Mouse (Mus musculus): ENCODE measurements around the gene Ttc36. TPM values are rescaled to one million over a fixed set of nuclear protein-coding genes. Genes with fewer than 3 reads are reported as not detected.

Ttc36 gene
- polyA plus RNA-seq, 1 experiment from 2014 or later = 9.2 TPM

- WGBS = 97% methylated on average over 11 of the region's 11 CpGs
- Histone ChIP-seq H3K4me2 (replicated peaks; ENCODE audit: low read depth) (no peak overlapping the region), H3K36me3 (ENCODE audit: control insufficient read depth, insufficient read depth, low read length) (peaks cover 54% of the 10 kb centered on the region), H3K4me1 (replicated peaks; ENCODE audit: control insufficient read depth, insufficient read depth) (no peaks in the 10 kb centered on the region), H3K9me3 (ENCODE audit: control insufficient read depth, low read length) (no peaks in the 10 kb centered on the region), H3K27ac (replicated peaks) (no peak overlapping the region), H3K9ac (ENCODE audit: low read length) (no peak overlapping the region), H3K4me3 (ENCODE audit: low read depth, low read length) (no peak overlapping the region), H3K27me3 (ENCODE audit: control insufficient read depth, insufficient read depth, low read length) (no peaks in the 10 kb centered on the region)
- DNase-seq (ENCODE audit: low spot score) = no peak
- no peak for ATAC-seq (ENCODE audit: low FRiP score, low TSS enrichment)
- no peak for TF ChIP-seq CTCF (IDR thresholded peaks at IDR 0.05; ENCODE audit: low read depth)
- no peak for TF ChIP-seq EP300 (optimal IDR thresholded peaks at IDR 0.05)
Observed at GRCm38 (mm10) chr9:44828944-44829343, 26.1 kb upstream of the Ttc36 start.

- peaks cover 59% of the 10 kb centered on the region for H3K36me3 ChIP-seq (ENCODE audit: control insufficient read depth, insufficient read depth, low read length)
- no peak overlapping the region for H3K4me3 ChIP-seq (ENCODE audit: low read depth, low read length)
- DNase-seq (ENCODE audit: low spot score) (no peak), ATAC-seq (ENCODE audit: low FRiP score, low TSS enrichment) (no peak)
- no peaks in the 10 kb centered on the region for H3K9me3 ChIP-seq (ENCODE audit: control insufficient read depth, low read length)
- no peaks in the 10 kb centered on the region for H3K27me3 ChIP-seq (ENCODE audit: control insufficient read depth, insufficient read depth, low read length)
- H3K4me1 ChIP-seq (replicated peaks; ENCODE audit: control insufficient read depth, insufficient read depth) = no peaks in the 10 kb centered on the region
- H3K4me2 ChIP-seq (replicated peaks; ENCODE audit: low read depth) = no peak overlapping the region
- TF ChIP-seq EP300 (optimal IDR thresholded peaks at IDR 0.05) (no peak), CTCF (IDR thresholded peaks at IDR 0.05; ENCODE audit: low read depth) (no peak)
- H3K27ac ChIP-seq (replicated peaks) = no peak overlapping the region
- WGBS = 79% methylated on average over 7 of the region's 7 CpGs
- no peak overlapping the region for H3K9ac ChIP-seq (ENCODE audit: low read length)
Observed at GRCm38 (mm10) chr9:44826660-44827059, 23.8 kb upstream of the Ttc36 start.

- Histone ChIP-seq H3K4me2 (replicated peaks; ENCODE audit: low read depth) (no peak overlapping the region), H3K4me3 (ENCODE audit: low read depth, low read length) (no peak overlapping the region), H3K9ac (ENCODE audit: low read length) (no peak overlapping the region), H3K36me3 (ENCODE audit: control insufficient read depth, insufficient read depth, low read length) (peaks cover 72% of the 10 kb centered on the region), H3K27ac (replicated peaks) (no peak overlapping the region), H3K27me3 (ENCODE audit: control insufficient read depth, insufficient read depth, low read length) (no peaks in the 10 kb centered on the region), H3K9me3 (ENCODE audit: control insufficient read depth, low read length) (no peaks in the 10 kb centered on the region), H3K4me1 (replicated peaks; ENCODE audit: control insufficient read depth, insufficient read depth) (no peaks in the 10 kb centered on the region)
- 83% methylated on average over 15 of the region's 15 CpGs for WGBS
- DNase-seq (ENCODE audit: low spot score) (no peak), ATAC-seq (ENCODE audit: low FRiP score, low TSS enrichment) (no peak)
- TF ChIP-seq EP300 (optimal IDR thresholded peaks at IDR 0.05) (no peak), CTCF (IDR thresholded peaks at IDR 0.05; ENCODE audit: low read depth) (no peak)
Observed at GRCm38 (mm10) chr9:44819920-44820827, 17.3 kb upstream of the Ttc36 start.

- Histone ChIP-seq H3K4me3 (ENCODE audit: low read depth, low read length) (no peak overlapping the region), H3K9ac (ENCODE audit: low read length) (no peak overlapping the region), H3K27ac (replicated peaks) (no peak overlapping the region), H3K27me3 (ENCODE audit: control insufficient read depth, insufficient read depth, low read length) (no peaks in the 10 kb centered on the region), H3K36me3 (ENCODE audit: control insufficient read depth, insufficient read depth, low read length) (peaks cover 68% of the 10 kb centered on the region), H3K9me3 (ENCODE audit: control insufficient read depth, low read length) (no peaks in the 10 kb centered on the region), H3K4me2 (replicated peaks; ENCODE audit: low read depth) (no peak overlapping the region), H3K4me1 (replicated peaks; ENCODE audit: control insufficient read depth, insufficient read depth) (no peaks in the 10 kb centered on the region)
- ATAC-seq (ENCODE audit: low FRiP score, low TSS enrichment) = no peak
- TF ChIP-seq EP300 (optimal IDR thresholded peaks at IDR 0.05) (no peak), CTCF (IDR thresholded peaks at IDR 0.05; ENCODE audit: low read depth) (no peak)
- WGBS = 83% methylated on average over 5 of the region's 5 CpGs
- no peak for DNase-seq (ENCODE audit: low spot score)
Observed at GRCm38 (mm10) chr9:44817522-44817921, 14.7 kb upstream of the Ttc36 start.

GRCm38 (mm10) chr9:44814179-44814578 is 11.3 kb upstream of the Ttc36 start:
- Histone ChIP-seq H3K4me3 (ENCODE audit: low read depth, low read length) (no peak overlapping the region), H3K4me2 (replicated peaks; ENCODE audit: low read depth) (no peak overlapping the region), H3K4me1 (replicated peaks; ENCODE audit: control insufficient read depth, insufficient read depth) (no peaks in the 10 kb centered on the region), H3K9ac (ENCODE audit: low read length) (no peak overlapping the region), H3K27me3 (ENCODE audit: control insufficient read depth, insufficient read depth, low read length) (no peaks in the 10 kb centered on the region), H3K9me3 (ENCODE audit: control insufficient read depth, low read length) (no peaks in the 10 kb centered on the region), H3K36me3 (ENCODE audit: control insufficient read depth, insufficient read depth, low read length) (peaks cover 64% of the 10 kb centered on the region), H3K27ac (replicated peaks) (no peak overlapping the region)
- WGBS = 91% methylated on average over 8 of the region's 8 CpGs
- no peak for DNase-seq (ENCODE audit: low spot score)
- no peak for ATAC-seq (ENCODE audit: low FRiP score, low TSS enrichment)
- TF ChIP-seq CTCF (IDR thresholded peaks at IDR 0.05; ENCODE audit: low read depth) (no peak), EP300 (optimal IDR thresholded peaks at IDR 0.05) (no peak)

- no peaks in the 10 kb centered on the region for H3K4me1 ChIP-seq (replicated peaks; ENCODE audit: control insufficient read depth, insufficient read depth)
- DNase-seq (ENCODE audit: low spot score) (no peak), ATAC-seq (ENCODE audit: low FRiP score, low TSS enrichment) (no peak)
- no peak overlapping the region for H3K4me3 ChIP-seq (ENCODE audit: low read depth, low read length)
- no peaks in the 10 kb centered on the region for H3K9me3 ChIP-seq (ENCODE audit: control insufficient read depth, low read length)
- H3K27me3 ChIP-seq (ENCODE audit: control insufficient read depth, insufficient read depth, low read length) = no peaks in the 10 kb centered on the region
- H3K27ac ChIP-seq (replicated peaks) = no peak overlapping the region
- 86% methylated on average over 10 of the region's 10 CpGs for WGBS
- no peak overlapping the region for H3K9ac ChIP-seq (ENCODE audit: low read length)
- H3K4me2 ChIP-seq (replicated peaks; ENCODE audit: low read depth) = no peak overlapping the region
- H3K36me3 ChIP-seq (ENCODE audit: control insufficient read depth, insufficient read depth, low read length) = peaks cover 61% of the 10 kb centered on the region
- TF ChIP-seq EP300 (optimal IDR thresholded peaks at IDR 0.05) = no peak
- no peak for TF ChIP-seq CTCF (IDR thresholded peaks at IDR 0.05; ENCODE audit: low read depth)
Observed at GRCm38 (mm10) chr9:44810316-44810715, 7.4 kb upstream of the Ttc36 start.

Measured in stomach, postnatal 0 days (tissue).